Mouse (Mus musculus): Measurements from ENCODE around the gene Zfp180. TPM values are rescaled to one million over a fixed set of nuclear protein-coding genes. Genes with fewer than 3 reads are reported as not detected.

Zfp180 gene
- polyA plus RNA-seq, 2 experiments = 19.6 to 24.4 TPM

- WGBS = under 1% methylated on average over 22 of the region's 23 CpGs
- Histone ChIP-seq H3K4me1 (ENCODE audit: control insufficient read depth, insufficient read depth, low read length) (no peaks in the 10 kb centered on the region), H3K4me3 (replicated peaks; ENCODE audit: low read length) (peak within 1 kb of the TSS; percentile 71), H3K4me2 (replicated peaks; ENCODE audit: low read depth, low read length, severe bottlenecking) (peak within 1 kb of the TSS; percentile 65), H3K9ac (ENCODE audit: low read depth, low read length, severe bottlenecking) (peak within 1 kb of the TSS; percentile 79), H3K27ac (replicated peaks; ENCODE audit: low read depth, low read length) (peak within 1 kb of the TSS; percentile 80), H3K36me3 (ENCODE audit: control insufficient read depth, insufficient read depth, low read length) (peaks cover 15% of the 10 kb centered on the region), H3K9me3 (ENCODE audit: control insufficient read depth, low read length) (peaks cover 21% of the 10 kb centered on the region), H3K27me3 (ENCODE audit: control insufficient read depth, insufficient read depth, low read length) (no peaks in the 10 kb centered on the region)
- TF ChIP-seq POLR2A (IDR thresholded peaks at IDR 0.05; ENCODE audit: borderline replicate concordance, extremely low read depth, insufficient read depth, insufficient read length) = 0 out of 2 replicates have a peak, but pooled peaks have one; percentile 12
- peak; percentile 95 for DNase-seq (ENCODE audit: low spot score)
- peak; percentile 96 for ATAC-seq (ENCODE audit: low FRiP score, low read depth)
These were observed 30.6 kb downstream of the Zfp180 start, which contains the start of gene Zfp112 for GRCm38 (mm10) chr7:24112156-24112856. Gene Zfp112 (plus strand): TSS chr7:24112314.

- Histone ChIP-seq H3K4me3 (replicated peaks; ENCODE audit: low read length) (peak overlapping the region; percentile 71), H3K36me3 (ENCODE audit: control insufficient read depth, insufficient read depth, low read length) (peaks cover 8% of the 10 kb centered on the region), H3K27ac (replicated peaks; ENCODE audit: low read depth, low read length) (peak overlapping the region; percentile 80), H3K9me3 (ENCODE audit: control insufficient read depth, low read length) (peaks cover 14% of the 10 kb centered on the region), H3K4me2 (replicated peaks; ENCODE audit: low read depth, low read length, severe bottlenecking) (peak overlapping the region; percentile 65), H3K27me3 (ENCODE audit: control insufficient read depth, insufficient read depth, low read length) (no peaks in the 10 kb centered on the region), H3K9ac (ENCODE audit: low read depth, low read length, severe bottlenecking) (peak overlapping the region; percentile 79), H3K4me1 (ENCODE audit: control insufficient read depth, insufficient read depth, low read length) (no peaks in the 10 kb centered on the region)
- DNase-seq (ENCODE audit: low spot score) (peak; percentile 31), ATAC-seq (ENCODE audit: low FRiP score, low read depth) (no peak)
- TF ChIP-seq POLR2A (IDR thresholded peaks at IDR 0.05; ENCODE audit: borderline replicate concordance, extremely low read depth, insufficient read depth, insufficient read length) = no peak
- WGBS = 11% methylated on average over 12 of the region's 12 CpGs
These were observed 31.3 kb downstream of the Zfp180 start for GRCm38 (mm10) chr7:24113001-24113400.

GRCm38 (mm10) chr7:24116655-24117054 lies 34.9 kb downstream of the Zfp180 start:
- ATAC-seq (ENCODE audit: low FRiP score, low read depth) (no peak), DNase-seq (ENCODE audit: low spot score) (no peak)
- Histone ChIP-seq H3K27ac (replicated peaks; ENCODE audit: low read depth, low read length) (no peak overlapping the region), H3K4me2 (replicated peaks; ENCODE audit: low read depth, low read length, severe bottlenecking) (no peak overlapping the region), H3K9me3 (ENCODE audit: control insufficient read depth, low read length) (no peaks in the 10 kb centered on the region), H3K4me1 (ENCODE audit: control insufficient read depth, insufficient read depth, low read length) (no peaks in the 10 kb centered on the region), H3K36me3 (ENCODE audit: control insufficient read depth, insufficient read depth, low read length) (no peaks in the 10 kb centered on the region), H3K27me3 (ENCODE audit: control insufficient read depth, insufficient read depth, low read length) (no peaks in the 10 kb centered on the region), H3K9ac (ENCODE audit: low read depth, low read length, severe bottlenecking) (no peak overlapping the region), H3K4me3 (replicated peaks; ENCODE audit: low read length) (no peak overlapping the region)
- 80% methylated on average over 4 of the region's 4 CpGs for WGBS
- TF ChIP-seq POLR2A (IDR thresholded peaks at IDR 0.05; ENCODE audit: borderline replicate concordance, extremely low read depth, insufficient read depth, insufficient read length) = no peak

DNA sequence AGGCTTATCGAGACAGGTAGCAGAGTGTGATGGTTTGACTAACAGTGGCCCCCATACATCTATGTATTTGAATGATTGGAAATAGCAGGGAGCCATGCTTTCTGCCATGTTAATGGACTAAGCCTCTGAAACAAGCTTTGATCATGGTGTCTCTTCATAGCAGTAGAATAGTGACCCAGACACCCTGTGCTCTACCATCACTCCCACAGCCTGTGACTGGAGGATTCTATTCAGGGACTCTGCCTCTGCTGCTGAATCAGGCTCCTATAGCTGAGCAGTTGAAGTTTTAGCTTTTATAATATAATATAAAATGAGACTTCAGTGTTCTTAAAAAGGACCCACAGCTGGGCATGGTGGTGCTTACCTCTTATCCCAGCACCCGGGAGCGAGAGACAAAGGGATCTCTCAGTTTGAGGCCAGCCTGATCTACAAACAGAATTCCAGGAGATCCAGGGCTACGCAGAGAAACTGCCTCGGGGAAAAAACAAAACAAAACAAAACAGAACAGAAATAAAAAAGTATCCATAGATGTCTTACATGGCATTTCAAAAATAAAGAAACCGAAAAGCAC lies 51.8 kb downstream of the Zfp180 start:
- Histone ChIP-seq H3K9me3 (ENCODE audit: control insufficient read depth, low read length) (no peaks in the 10 kb centered on the region), H3K27me3 (ENCODE audit: control insufficient read depth, insufficient read depth, low read length) (no peaks in the 10 kb centered on the region), H3K27ac (replicated peaks; ENCODE audit: low read depth, low read length) (no peak overlapping the region), H3K36me3 (ENCODE audit: control insufficient read depth, insufficient read depth, low read length) (peaks cover 21% of the 10 kb centered on the region), H3K9ac (ENCODE audit: low read depth, low read length, severe bottlenecking) (peak overlapping the region; percentile 75), H3K4me3 (replicated peaks; ENCODE audit: low read length) (peak overlapping the region; percentile 65), H3K4me1 (ENCODE audit: control insufficient read depth, insufficient read depth, low read length) (peaks cover 9% of the 10 kb centered on the region; the same call in 1 of the 2 replicates), H3K4me2 (replicated peaks; ENCODE audit: low read depth, low read length, severe bottlenecking) (peak overlapping the region; percentile 70)
- DNase-seq (ENCODE audit: low spot score) (no peak), ATAC-seq (ENCODE audit: low FRiP score, low read depth) (peak; percentile 39)
- TF ChIP-seq POLR2A (IDR thresholded peaks at IDR 0.05; ENCODE audit: borderline replicate concordance, extremely low read depth, insufficient read depth, insufficient read length) = no peak
- WGBS = 17% methylated on average over 6 of the region's 6 CpGs

- H3K4me2 ChIP-seq (replicated peaks; ENCODE audit: low read depth, low read length, severe bottlenecking) = peak within 1 kb of the TSS; percentile 70
- peaks cover 9% of the 10 kb centered on the region; the same call in 1 of the 2 replicates for H3K4me1 ChIP-seq (ENCODE audit: control insufficient read depth, insufficient read depth, low read length)
- peak; percentile 96 for ATAC-seq (ENCODE audit: low FRiP score, low read depth)
- H3K4me3 ChIP-seq (replicated peaks; ENCODE audit: low read length) = peak within 1 kb of the TSS; percentile 65
- no peaks in the 10 kb centered on the region for H3K9me3 ChIP-seq (ENCODE audit: control insufficient read depth, low read length)
- no peaks in the 10 kb centered on the region for H3K27me3 ChIP-seq (ENCODE audit: control insufficient read depth, insufficient read depth, low read length)
- DNase-seq (ENCODE audit: low spot score) = peak; percentile 92
- H3K9ac ChIP-seq (ENCODE audit: low read depth, low read length, severe bottlenecking) = peak within 1 kb of the TSS; percentile 75
- 4% methylated on average over 32 of the region's 32 CpGs for WGBS
- no peak within 1 kb of the TSS for H3K27ac ChIP-seq (replicated peaks; ENCODE audit: low read depth, low read length)
- peaks cover 26% of the 10 kb centered on the region for H3K36me3 ChIP-seq (ENCODE audit: control insufficient read depth, insufficient read depth, low read length)
- TF ChIP-seq POLR2A (IDR thresholded peaks at IDR 0.05; ENCODE audit: borderline replicate concordance, extremely low read depth, insufficient read depth, insufficient read length) = peak; percentile 59; the same call in 1 of the 2 replicates
These were observed 52.5 kb downstream of the Zfp180 start, which contains the start of gene Zfp235 for GRCm38 (mm10) chr7:24133996-24134828. Gene Zfp235 (plus strand): TSS chr7:24134169.

Data from limb, embryonic 14.5 days (tissue).